Mouse (Mus musculus): ENCODE measurements around the gene Trp53rkb. TPM values are rescaled to one million over a fixed set of nuclear protein-coding genes. Genes with fewer than 3 reads are reported as not detected.

Trp53rkb gene
- polyA plus RNA-seq, 1 experiment = 3.7 TPM

GRCm38 (mm10) chr2:166754760-166755159 lies 37.6 kb upstream of the Trp53rkb start:
- Histone ChIP-seq H3K27ac (ENCODE audit: insufficient read depth, low read depth, low read length) (no peak overlapping the region), H3K27me3 (replicated peaks; ENCODE audit: control insufficient read depth, insufficient read depth, low read length) (no peaks in the 10 kb centered on the region), H3K36me3 (ENCODE audit: control insufficient read depth, insufficient read depth, low read length) (no peaks in the 10 kb centered on the region), H3K4me1 (ENCODE audit: control insufficient read depth, insufficient read depth, low read length) (no peaks in the 10 kb centered on the region), H3K4me3 (ENCODE audit: insufficient read depth, low read depth, low read length) (no peak overlapping the region)
- TF ChIP-seq POLR2A (IDR thresholded peaks at IDR 0.05; ENCODE audit: low read depth, low read length) (no peak), CTCF (conservative IDR thresholded peaks at IDR 0.05; ENCODE audit: insufficient read depth, insufficient read length, low read depth, low read length) (no peak)
- 80% methylated on average over 7 of the region's 7 CpGs for whole genome bisulfite sequencing
- DNase-seq = no peak

DNA sequence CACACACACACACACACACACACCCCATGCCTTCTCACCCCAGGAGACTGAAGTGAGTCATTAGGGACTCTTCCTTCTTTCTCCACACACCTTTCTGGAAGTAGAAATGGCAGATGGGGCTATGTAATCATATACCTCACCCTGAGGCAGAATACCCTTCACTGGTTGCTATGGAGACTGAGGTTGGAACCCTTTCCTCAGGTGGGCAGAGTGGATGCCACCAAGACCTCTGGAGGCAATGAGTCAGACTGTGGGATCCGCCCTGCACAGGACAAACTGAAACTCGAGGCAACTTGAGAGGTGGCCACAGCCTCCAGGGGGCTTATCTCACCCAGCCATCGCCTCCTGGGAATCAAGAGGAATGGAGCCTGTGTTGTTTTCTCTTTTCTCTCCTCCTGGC lies 34.4 kb upstream of the Trp53rkb start:
- WGBS = 44% methylated on average over 3 of the region's 3 CpGs
- no peak for DNase-seq

DNA sequence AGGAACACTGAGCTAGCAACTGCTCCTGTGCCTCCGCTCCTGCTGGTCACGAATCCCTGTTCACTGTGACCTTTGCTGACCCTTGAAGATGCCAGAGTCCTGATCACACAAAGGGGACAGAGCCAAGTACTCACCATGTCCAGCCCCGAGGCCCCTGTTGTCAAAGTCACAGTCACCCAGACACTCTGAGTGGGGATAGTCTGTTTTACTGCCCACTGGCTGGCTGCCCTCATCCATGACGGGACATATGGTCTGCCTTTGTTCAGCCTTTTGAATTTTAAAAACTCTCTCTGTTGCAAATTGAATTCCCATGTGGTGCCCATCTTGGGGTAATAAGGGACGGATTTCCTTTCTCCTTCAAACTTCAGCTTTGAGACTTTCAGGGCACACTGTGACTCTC lies 28.3 kb upstream of the Trp53rkb start:
- no peak for DNase-seq
- WGBS = 57% methylated on average over 5 of the region's 5 CpGs
- Histone ChIP-seq H3K27ac (ENCODE audit: insufficient read depth, low read depth, low read length) (no peak overlapping the region), H3K36me3 (ENCODE audit: control insufficient read depth, insufficient read depth, low read length) (no peaks in the 10 kb centered on the region), H3K27me3 (replicated peaks; ENCODE audit: control insufficient read depth, insufficient read depth, low read length) (no peaks in the 10 kb centered on the region), H3K4me1 (ENCODE audit: control insufficient read depth, insufficient read depth, low read length) (no peaks in the 10 kb centered on the region), H3K4me3 (ENCODE audit: insufficient read depth, low read depth, low read length) (no peak overlapping the region)
- TF ChIP-seq POLR2A (IDR thresholded peaks at IDR 0.05; ENCODE audit: low read depth, low read length) (no peak), CTCF (conservative IDR thresholded peaks at IDR 0.05; ENCODE audit: insufficient read depth, insufficient read length, low read depth, low read length) (no peak)

More for the DNA sequence above, 34.4 kb upstream of the Trp53rkb start:
- H3K27ac ChIP-seq (ENCODE audit: insufficient read depth, low read depth, low read length) = no peak overlapping the region
- H3K4me3 ChIP-seq (ENCODE audit: insufficient read depth, low read depth, low read length) = no peak overlapping the region
- TF ChIP-seq CTCF (conservative IDR thresholded peaks at IDR 0.05; ENCODE audit: insufficient read depth, insufficient read length, low read depth, low read length) (no peak), POLR2A (IDR thresholded peaks at IDR 0.05; ENCODE audit: low read depth, low read length) (no peak)
- H3K27me3 ChIP-seq (replicated peaks; ENCODE audit: control insufficient read depth, insufficient read depth, low read length) = no peaks in the 10 kb centered on the region
- H3K36me3 ChIP-seq (ENCODE audit: control insufficient read depth, insufficient read depth, low read length) = no peaks in the 10 kb centered on the region
- H3K4me1 ChIP-seq (ENCODE audit: control insufficient read depth, insufficient read depth, low read length) = no peaks in the 10 kb centered on the region

- WGBS = 76% methylated on average over 9 of the region's 9 CpGs
- TF ChIP-seq POLR2A (IDR thresholded peaks at IDR 0.05; ENCODE audit: low read depth, low read length) (no peak), CTCF (conservative IDR thresholded peaks at IDR 0.05; ENCODE audit: insufficient read depth, insufficient read length, low read depth, low read length) (no peak)
Observed at GRCm38 (mm10) chr2:166767591-166767990, 24.7 kb upstream of the Trp53rkb start.

GRCm38 (mm10) chr2:166771396-166771795 lies 20.9 kb upstream of the Trp53rkb start:
- WGBS = 42% methylated on average over 11 of the region's 11 CpGs
- no peaks in the 10 kb centered on the region for H3K36me3 ChIP-seq (ENCODE audit: control insufficient read depth, insufficient read depth, low read length)
- no peaks in the 10 kb centered on the region for H3K27me3 ChIP-seq (replicated peaks; ENCODE audit: control insufficient read depth, insufficient read depth, low read length)
- no peaks in the 10 kb centered on the region for H3K4me1 ChIP-seq (ENCODE audit: control insufficient read depth, insufficient read depth, low read length)
- TF ChIP-seq POLR2A (IDR thresholded peaks at IDR 0.05; ENCODE audit: low read depth, low read length) (no peak), CTCF (conservative IDR thresholded peaks at IDR 0.05; ENCODE audit: insufficient read depth, insufficient read length, low read depth, low read length) (no peak)
- no peak overlapping the region for H3K27ac ChIP-seq (ENCODE audit: insufficient read depth, low read depth, low read length)
- no peak overlapping the region for H3K4me3 ChIP-seq (ENCODE audit: insufficient read depth, low read depth, low read length)
- peak; percentile 34 for DNase-seq

More at GRCm38 (mm10) chr2:166767591-166767990, 24.7 kb upstream of the Trp53rkb start:
- no peak for DNase-seq
- H3K27ac ChIP-seq (ENCODE audit: insufficient read depth, low read depth, low read length) = no peak overlapping the region
- no peak overlapping the region for H3K4me3 ChIP-seq (ENCODE audit: insufficient read depth, low read depth, low read length)
- no peaks in the 10 kb centered on the region for H3K4me1 ChIP-seq (ENCODE audit: control insufficient read depth, insufficient read depth, low read length)
- H3K36me3 ChIP-seq (ENCODE audit: control insufficient read depth, insufficient read depth, low read length) = no peaks in the 10 kb centered on the region
- no peaks in the 10 kb centered on the region for H3K27me3 ChIP-seq (replicated peaks; ENCODE audit: control insufficient read depth, insufficient read depth, low read length)

GRCm38 (mm10) chr2:166773587-166773986 lies 18.7 kb upstream of the Trp53rkb start:
- Histone ChIP-seq H3K27ac (ENCODE audit: insufficient read depth, low read depth, low read length) (no peak overlapping the region), H3K27me3 (replicated peaks; ENCODE audit: control insufficient read depth, insufficient read depth, low read length) (no peaks in the 10 kb centered on the region), H3K4me1 (ENCODE audit: control insufficient read depth, insufficient read depth, low read length) (no peaks in the 10 kb centered on the region), H3K36me3 (ENCODE audit: control insufficient read depth, insufficient read depth, low read length) (no peaks in the 10 kb centered on the region), H3K4me3 (ENCODE audit: insufficient read depth, low read depth, low read length) (no peak overlapping the region)
- TF ChIP-seq CTCF (conservative IDR thresholded peaks at IDR 0.05; ENCODE audit: insufficient read depth, insufficient read length, low read depth, low read length) (no peak), POLR2A (IDR thresholded peaks at IDR 0.05; ENCODE audit: low read depth, low read length) (no peak)
- DNase-seq = no peak
- 88% methylated on average over 10 of the region's 10 CpGs for WGBS

DNA sequence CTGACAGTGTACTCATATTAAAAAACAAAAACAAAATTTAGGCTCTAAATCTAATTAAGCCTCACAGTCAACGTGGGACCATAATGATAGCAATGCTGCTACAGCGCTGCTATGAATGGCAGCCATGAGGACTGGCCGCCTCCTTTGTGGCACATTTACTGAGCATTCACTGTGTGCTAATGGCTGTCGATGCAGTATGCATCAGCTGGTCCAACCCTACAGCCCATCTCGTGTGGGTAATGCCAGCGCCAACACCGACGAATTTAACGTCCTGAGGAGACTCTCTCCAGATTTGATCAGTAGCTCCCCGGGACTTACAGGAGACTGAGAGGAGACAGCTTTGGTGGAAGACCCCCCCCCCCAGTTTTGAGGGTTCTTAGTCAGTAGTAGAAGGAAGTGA lies 18.1 kb upstream of the Trp53rkb start:
- WGBS = 86% methylated on average over 10 of the region's 10 CpGs
- H3K4me3 ChIP-seq (ENCODE audit: insufficient read depth, low read depth, low read length) = no peak overlapping the region
- TF ChIP-seq POLR2A (IDR thresholded peaks at IDR 0.05; ENCODE audit: low read depth, low read length) = no peak
- TF ChIP-seq CTCF (conservative IDR thresholded peaks at IDR 0.05; ENCODE audit: insufficient read depth, insufficient read length, low read depth, low read length) = no peak
- no peaks in the 10 kb centered on the region for H3K36me3 ChIP-seq (ENCODE audit: control insufficient read depth, insufficient read depth, low read length)
- H3K27me3 ChIP-seq (replicated peaks; ENCODE audit: control insufficient read depth, insufficient read depth, low read length) = no peaks in the 10 kb centered on the region
- no peaks in the 10 kb centered on the region for H3K4me1 ChIP-seq (ENCODE audit: control insufficient read depth, insufficient read depth, low read length)
- no peak for DNase-seq
- H3K27ac ChIP-seq (ENCODE audit: insufficient read depth, low read depth, low read length) = no peak overlapping the region
